Mouse (Mus musculus): Measurements from ENCODE around the gene Pheta2. TPM values are rescaled to one million over a fixed set of nuclear protein-coding genes. Genes with fewer than 3 reads are reported as not detected.

The Pheta2 gene
- polyA plus RNA-seq (2016; fragmentation: Nextera tagmentation; extraction: Ambion mirVana) = 4.8 TPM in 2 replicates

- Histone ChIP-seq H3K9me3 (no peaks in the 10 kb centered on the region), H3K4me3 (peak within 1 kb of the TSS; percentile 60), H3K4me1 (replicated peaks) (peaks cover 60% of the 10 kb centered on the region), H3K36me3 (peaks cover 23% of the 10 kb centered on the region), H3K27me3 (ENCODE audit: insufficient read depth, poor library complexity, severe bottlenecking) (peaks cover 32% of the 10 kb centered on the region), H3K27ac (peak within 1 kb of the TSS; percentile 90)
- under 1% methylated on average over 41 of the region's 41 CpGs for WGBS
- DNase-seq (ENCODE audit: low spot score) = peak; percentile 96
These were observed at the start of gene Pheta2, which contains the start of the genes Naga and Smdt1 for GRCm38 (mm10) chr15:82338593-82339112. TSS of gene Pheta2 (plus strand) at chr15:82338942. TSS of gene Naga (minus strand) at chr15:82338925. TSS of gene Smdt1 (plus strand) at chr15:82338959.

- Histone ChIP-seq H3K4me3 (no peak overlapping the region), H3K4me1 (replicated peaks) (peaks cover 23% of the 10 kb centered on the region), H3K36me3 (peaks cover 68% of the 10 kb centered on the region), H3K27me3 (ENCODE audit: insufficient read depth, poor library complexity, severe bottlenecking) (no peaks in the 10 kb centered on the region), H3K27ac (no peak overlapping the region), H3K9me3 (no peaks in the 10 kb centered on the region)
- WGBS = 94% methylated on average over 7 of the region's 7 CpGs
- no peak for DNase-seq (ENCODE audit: low spot score)
These were observed 48.5 kb upstream of the Pheta2 start for GRCm38 (mm10) chr15:82290252-82290651.

- 20% methylated on average over 5 of the region's 5 CpGs for WGBS
- H3K9me3 ChIP-seq = no peaks in the 10 kb centered on the region
- H3K27ac ChIP-seq = peak overlapping the region; percentile 66
- DNase-seq (ENCODE audit: low spot score) = no peak
- peak overlapping the region; percentile 32 for H3K4me3 ChIP-seq
- H3K4me1 ChIP-seq (replicated peaks) = peaks cover 27% of the 10 kb centered on the region
- no peaks in the 10 kb centered on the region for H3K27me3 ChIP-seq (ENCODE audit: insufficient read depth, poor library complexity, severe bottlenecking)
- peaks cover 42% of the 10 kb centered on the region for H3K36me3 ChIP-seq
These were observed 45.9 kb upstream of the Pheta2 start for GRCm38 (mm10) chr15:82292851-82293250.

- Histone ChIP-seq H3K4me3 (peak overlapping the region; percentile 32), H3K27me3 (ENCODE audit: insufficient read depth, poor library complexity, severe bottlenecking) (no peaks in the 10 kb centered on the region), H3K27ac (peak overlapping the region; percentile 66), H3K9me3 (no peaks in the 10 kb centered on the region), H3K4me1 (replicated peaks) (peaks cover 27% of the 10 kb centered on the region), H3K36me3 (peaks cover 37% of the 10 kb centered on the region)
- DNase-seq (ENCODE audit: low spot score) = peak; percentile 70
- WGBS = 8% methylated on average over 7 of the region's 7 CpGs
These were observed 45.5 kb upstream of the Pheta2 start for GRCm38 (mm10) chr15:82293271-82293711.

- DNase-seq (ENCODE audit: low spot score) = peak; percentile 36
- peaks cover 30% of the 10 kb centered on the region for H3K36me3 ChIP-seq
- H3K4me3 ChIP-seq = no peak overlapping the region
- peaks cover 5% of the 10 kb centered on the region; the same call in 1 of the 2 replicates for H3K9me3 ChIP-seq
- peaks cover 32% of the 10 kb centered on the region for H3K4me1 ChIP-seq (replicated peaks)
- 53% methylated on average over 8 of the region's 8 CpGs for WGBS
- no peak overlapping the region for H3K27ac ChIP-seq
- peaks cover 6% of the 10 kb centered on the region; the same call in 1 of the 2 replicates for H3K27me3 ChIP-seq (ENCODE audit: insufficient read depth, poor library complexity, severe bottlenecking)
These were observed 44.7 kb upstream of the Pheta2 start for GRCm38 (mm10) chr15:82294059-82294458.

- WGBS = 59% methylated on average over 39 of the region's 39 CpGs
- Histone ChIP-seq H3K27me3 (ENCODE audit: insufficient read depth, poor library complexity, severe bottlenecking) (peaks cover 12% of the 10 kb centered on the region; the same call in 1 of the 2 replicates), H3K36me3 (no peaks in the 10 kb centered on the region), H3K4me1 (replicated peaks) (peaks cover 16% of the 10 kb centered on the region), H3K4me3 (no peak within 1 kb of the TSS), H3K27ac (no peak within 1 kb of the TSS), H3K9me3 (peaks cover 5% of the 10 kb centered on the region; the same call in 1 of the 2 replicates)
- DNase-seq (ENCODE audit: low spot score) = no peak
These were observed 39.8 kb upstream of the Pheta2 start, which contains the start of gene Wbp2nl for GRCm38 (mm10) chr15:82298764-82299561. TSS of gene Wbp2nl (plus strand) at chr15:82298954.

GRCm38 (mm10) chr15:82307107-82307506 lies 31.6 kb upstream of the Pheta2 start:
- 79% methylated on average over 3 of the region's 3 CpGs for WGBS
- H3K27me3 ChIP-seq (ENCODE audit: insufficient read depth, poor library complexity, severe bottlenecking) = no peaks in the 10 kb centered on the region
- DNase-seq (ENCODE audit: low spot score) = no peak
- no peaks in the 10 kb centered on the region for H3K9me3 ChIP-seq
- no peaks in the 10 kb centered on the region for H3K4me1 ChIP-seq (replicated peaks)
- no peaks in the 10 kb centered on the region for H3K36me3 ChIP-seq
- no peak overlapping the region for H3K4me3 ChIP-seq
- H3K27ac ChIP-seq = no peak overlapping the region

GRCm38 (mm10) chr15:82308416-82308815 lies 30.3 kb upstream of the Pheta2 start:
- H3K9me3 ChIP-seq = no peaks in the 10 kb centered on the region
- WGBS = 86% methylated on average over 3 of the region's 3 CpGs

GRCm38 (mm10) chr15:82317839-82318238 lies 20.9 kb upstream of the Pheta2 start:
- 0 out of 2 replicates have a peak, but pooled peaks cover 2% of the 10 kb centered on the region for H3K4me1 ChIP-seq (replicated peaks)
- no peaks in the 10 kb centered on the region for H3K9me3 ChIP-seq
- no peak for DNase-seq (ENCODE audit: low spot score)
- no peak overlapping the region for H3K27ac ChIP-seq
- H3K27me3 ChIP-seq (ENCODE audit: insufficient read depth, poor library complexity, severe bottlenecking) = no peaks in the 10 kb centered on the region
- H3K36me3 ChIP-seq = no peaks in the 10 kb centered on the region
- no peak overlapping the region for H3K4me3 ChIP-seq
- 90% methylated on average over 6 of the region's 6 CpGs for WGBS

More at GRCm38 (mm10) chr15:82308416-82308815, 30.3 kb upstream of the Pheta2 start:
- no peaks in the 10 kb centered on the region for H3K27me3 ChIP-seq (ENCODE audit: insufficient read depth, poor library complexity, severe bottlenecking)
- DNase-seq (ENCODE audit: low spot score) = no peak
- no peak overlapping the region for H3K27ac ChIP-seq
- H3K4me3 ChIP-seq = no peak overlapping the region
- no peaks in the 10 kb centered on the region for H3K36me3 ChIP-seq
- H3K4me1 ChIP-seq (replicated peaks) = no peaks in the 10 kb centered on the region

- Histone ChIP-seq H3K27me3 (ENCODE audit: insufficient read depth, poor library complexity, severe bottlenecking) (no peaks in the 10 kb centered on the region), H3K4me1 (replicated peaks) (0 out of 2 replicates have a peak, but pooled peaks cover 6% of the 10 kb centered on the region), H3K36me3 (no peaks in the 10 kb centered on the region), H3K27ac (no peak overlapping the region), H3K9me3 (no peaks in the 10 kb centered on the region), H3K4me3 (no peak overlapping the region)
- DNase-seq (ENCODE audit: low spot score) = no peak
- 93% methylated on average over 1 of the region's 1 CpGs for WGBS
These were observed 19.1 kb upstream of the Pheta2 start for GRCm38 (mm10) chr15:82319613-82320012.

GRCm38 (mm10) chr15:82322195-82322594 lies 16.5 kb upstream of the Pheta2 start:
- no peaks in the 10 kb centered on the region for H3K36me3 ChIP-seq
- H3K9me3 ChIP-seq = no peaks in the 10 kb centered on the region
- no peak for DNase-seq (ENCODE audit: low spot score)
- 0 out of 2 replicates have a peak, but pooled peaks cover 6% of the 10 kb centered on the region for H3K4me1 ChIP-seq (replicated peaks)
- H3K27ac ChIP-seq = no peak overlapping the region
- no peak overlapping the region for H3K4me3 ChIP-seq
- 77% methylated on average over 8 of the region's 8 CpGs for WGBS
- H3K27me3 ChIP-seq (ENCODE audit: insufficient read depth, poor library complexity, severe bottlenecking) = no peaks in the 10 kb centered on the region

- Histone ChIP-seq H3K36me3 (peaks cover 14% of the 10 kb centered on the region), H3K4me3 (no peak overlapping the region), H3K9me3 (no peaks in the 10 kb centered on the region), H3K27me3 (ENCODE audit: insufficient read depth, poor library complexity, severe bottlenecking) (no peaks in the 10 kb centered on the region), H3K27ac (no peak overlapping the region), H3K4me1 (replicated peaks) (peaks cover 10% of the 10 kb centered on the region; the same call in 1 of the 2 replicates)
- 80% methylated on average over 2 of the region's 2 CpGs for WGBS
- no peak for DNase-seq (ENCODE audit: low spot score)
These were observed 13.4 kb upstream of the Pheta2 start for GRCm38 (mm10) chr15:82325382-82325781.

GRCm38 (mm10) chr15:82335194-82335593 lies 3.5 kb upstream of the Pheta2 start:
- no peak overlapping the region for H3K27ac ChIP-seq
- DNase-seq (ENCODE audit: low spot score) = no peak
- H3K27me3 ChIP-seq (ENCODE audit: insufficient read depth, poor library complexity, severe bottlenecking) = peaks cover 14% of the 10 kb centered on the region
- no peaks in the 10 kb centered on the region for H3K9me3 ChIP-seq
- H3K36me3 ChIP-seq = peaks cover 33% of the 10 kb centered on the region
- over 99% methylated on average over 4 of the region's 4 CpGs for WGBS
- H3K4me1 ChIP-seq (replicated peaks) = peaks cover 47% of the 10 kb centered on the region
- no peak overlapping the region for H3K4me3 ChIP-seq

Measured in hindbrain, embryonic 10.5 days (tissue).